Mouse (Mus musculus): Measurements from ENCODE around the gene Adamts15. TPM values are rescaled to one million over a fixed set of nuclear protein-coding genes. Genes with fewer than 3 reads are reported as not detected.

Adamts15 gene
- polyA plus RNA-seq, 1 experiment from 2014 or later, result 6.4 TPM

Other genes with a start within 250 kb of the Adamts15 start
- 1.3 and 2.7 TPM in 2 replicates for gene Adamts8, start 20.1 kb upstream of the Adamts15 start, polyA plus RNA-seq (2016; fragmentation: Nextera tagmentation; extraction: Ambion mirVana)
- 4.6 and 6.1 TPM in 2 replicates for gene Zbtb44, start 108.2 kb upstream of the Adamts15 start, polyA plus RNA-seq (2016; fragmentation: Nextera tagmentation; extraction: Ambion mirVana)
- gene St14, start 209.4 kb upstream of the Adamts15 start, polyA plus RNA-seq (2016; fragmentation: Nextera tagmentation; extraction: Ambion mirVana), result 2.3 and 5.9 TPM in 2 replicates

Data from heart, embryonic 10.5 days (tissue).